Comparison of ENCODE assay signal across 24 mouse cellular contexts in genomic region chr4:127345000-127345399, GRCm38 (mm10). TPM values are rescaled to one million over a fixed set of nuclear protein-coding genes. Genes with fewer than 3 reads are reported as not detected.
"Had no signal": no experiment of that assay in that cellular context is flagged by ENCODE, and none has a peak within 500 bp of the region (broad histone marks: within the 10 kb centered on the region; RNA-seq: fewer than 3 reads in every experiment).

No protein-coding gene starts in this region.

- H3K9me3 ChIP-seq: lung, embryonic 15.5 days; megakaryocyte, embryonic 14.5 days; midbrain, embryonic 13.5 days; midbrain, embryonic 15.5 days; neural tube, embryonic 12.5 days; stomach, embryonic 15.5 days had no signal

- H3K9ac ChIP-seq: lung, embryonic 15.5 days; midbrain, embryonic 13.5 days; midbrain, embryonic 15.5 days; neural tube, embryonic 12.5 days; stomach, embryonic 15.5 days had no signal

- H3K4me2 ChIP-seq: lung, embryonic 15.5 days; midbrain, embryonic 11.5 days; midbrain, embryonic 13.5 days; midbrain, embryonic 15.5 days; neural tube, embryonic 12.5 days; stomach, embryonic 15.5 days had no signal

- H3K4me3 ChIP-seq: lung, embryonic 15.5 days; megakaryocyte, embryonic 14.5 days; midbrain, embryonic 13.5 days; midbrain, embryonic 15.5 days; neural tube, embryonic 12.5 days; stomach, embryonic 15.5 days had no signal

- H3K27me3 ChIP-seq: lung, embryonic 15.5 days; midbrain, embryonic 13.5 days; midbrain, embryonic 15.5 days; neural tube, embryonic 12.5 days; stomach, embryonic 15.5 days had no signal

- H3K27ac ChIP-seq: lung, embryonic 15.5 days; macrophage; midbrain, embryonic 13.5 days; midbrain, embryonic 15.5 days; neural tube, embryonic 12.5 days; stomach, embryonic 15.5 days; stomach, postnatal 0 days had no signal

- H3K4me1 ChIP-seq: lung, embryonic 15.5 days; megakaryocyte, embryonic 14.5 days; midbrain, embryonic 13.5 days; midbrain, embryonic 15.5 days; neural tube, embryonic 12.5 days; stomach, embryonic 15.5 days had no signal

- DNase-seq: lung, adult 2 months; lung, postnatal 14 days; lung, postnatal 36 days; right cerebral cortex, postnatal 14 days; thymus, adult 2 months; thymus, postnatal 25 days; thymus, postnatal 4 days had no signal

- H3K36me3 ChIP-seq: lung, embryonic 15.5 days; midbrain, embryonic 13.5 days; midbrain, embryonic 15.5 days; neural tube, embryonic 12.5 days; stomach, embryonic 15.5 days had no signal

- ATAC-seq: lung, postnatal 0 days; midbrain, embryonic 13.5 days; midbrain, embryonic 15.5 days had no signal

RNA-seq across cellular contexts. Expression of gene Gjb4, which starts 8.9 kb away (rescaled TPM):
- total RNA-seq: megakaryocyte progenitor cell, adult 5-6 weeks; midbrain, postnatal 0 days; monocyte, adult 5-6 weeks; neutrophil, adult 5-6 weeks had no signal
- polyA plus RNA-seq: macrophage; midbrain, postnatal 0 days; neural tube, embryonic 12.5 days; neural tube, embryonic 14.5 days; spleen, adult 2 months; testis, adult 2 months had no signal

RNA-seq across cellular contexts. Expression of gene Gjb5, which starts 13.0 kb away (rescaled TPM):
- total RNA-seq: megakaryocyte progenitor cell, adult 5-6 weeks; monocyte, adult 5-6 weeks; neutrophil, adult 5-6 weeks had no signal
- polyA plus RNA-seq: macrophage; neural tube, embryonic 14.5 days; spleen, adult 2 months had no signal

RNA-seq across cellular contexts. Expression of gene Gjb3, which starts 14.4 kb away (rescaled TPM):
- total RNA-seq: monocyte, adult 5-6 weeks; neutrophil, adult 5-6 weeks had no signal
- polyA plus RNA-seq: macrophage; midbrain, embryonic 15.5 days had no signal

RNA-seq across cellular contexts. Expression of gene Gja4, which starts 31.2 kb away (rescaled TPM):
- total RNA-seq: megakaryocyte progenitor cell, adult 5-6 weeks; monocyte, adult 5-6 weeks; neutrophil, adult 5-6 weeks had no signal
- polyA plus RNA-seq: macrophage had no signal
